Mouse (Mus musculus) cerebellum, adult (tissue): Measurements from ENCODE around the gene Ptpdc1.

ENCODE experiments used
- ATAC-seq: cut with Nextera tagmentation; 2 replicates; pipeline ENCODE4 v1.9.2; 2017; ENCODE audit warnings: mild to moderate bottlenecking, moderate library complexity, mixed read lengths; ENCODE audit not compliant: insufficient number of reproducible peaks, low FRiP score, low TSS enrichment

The Ptpdc1 gene

DNA sequence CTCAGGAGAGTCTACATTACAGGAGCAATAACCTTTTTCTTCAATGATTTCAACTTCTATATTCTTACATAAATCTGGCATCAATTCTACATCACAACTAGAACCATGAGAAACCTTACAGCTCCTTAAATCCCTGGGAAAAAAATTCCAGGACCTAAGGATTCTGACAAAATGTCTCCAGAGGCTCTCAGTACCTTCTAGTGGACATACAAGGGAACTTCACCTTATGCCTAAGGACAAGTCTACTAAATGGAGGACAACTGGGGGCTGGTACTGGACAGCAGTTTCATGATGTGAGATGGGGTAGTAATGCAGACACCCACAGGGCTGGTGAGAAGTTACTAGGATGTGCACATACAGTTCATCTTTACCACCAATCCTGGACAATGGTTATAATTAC, 34.7 kb downstream of the Ptpdc1 start:
- no peak for ATAC-seq

DNA sequence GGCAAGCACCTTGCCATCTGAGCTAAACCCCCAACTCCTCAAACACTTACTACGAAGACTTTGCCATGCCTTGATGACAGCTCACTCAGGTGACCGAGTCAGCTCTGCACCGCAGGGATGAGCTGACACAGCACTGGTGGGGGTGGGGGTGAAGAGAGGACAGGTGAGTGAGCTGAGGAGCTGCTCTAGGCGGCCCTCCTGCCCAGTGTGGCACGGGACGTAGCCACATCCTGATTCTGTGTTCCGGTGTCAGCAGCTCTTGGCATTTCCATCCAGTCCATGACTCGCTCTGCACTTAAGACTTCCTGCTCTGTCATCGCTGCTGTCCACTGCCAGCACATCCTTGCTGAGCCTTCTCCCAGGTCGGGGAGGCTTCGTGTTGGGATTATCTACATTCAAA, 38.1 kb downstream of the Ptpdc1 start:
- no peak for ATAC-seq

DNA sequence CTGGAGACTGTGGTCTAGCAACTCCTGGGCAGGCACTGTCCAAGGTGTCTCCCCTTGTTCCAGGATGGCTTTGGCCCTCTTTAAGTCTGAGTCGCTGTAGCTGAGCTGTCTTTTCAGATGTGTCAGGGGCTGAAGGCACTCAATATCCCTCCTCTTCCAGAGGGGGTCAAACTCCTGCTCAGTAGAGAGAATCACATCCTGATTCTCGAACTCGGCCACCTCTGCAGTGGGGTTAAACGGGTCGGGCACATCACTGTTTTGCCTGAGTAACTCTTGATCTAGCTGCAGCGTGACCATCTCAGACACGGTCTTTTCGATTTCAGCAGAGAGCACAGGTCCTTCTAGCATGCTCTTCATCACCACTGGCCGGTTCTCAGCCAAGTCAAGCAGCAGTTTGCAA, 39.0 kb downstream of the Ptpdc1 start:
- no peak for ATAC-seq

DNA sequence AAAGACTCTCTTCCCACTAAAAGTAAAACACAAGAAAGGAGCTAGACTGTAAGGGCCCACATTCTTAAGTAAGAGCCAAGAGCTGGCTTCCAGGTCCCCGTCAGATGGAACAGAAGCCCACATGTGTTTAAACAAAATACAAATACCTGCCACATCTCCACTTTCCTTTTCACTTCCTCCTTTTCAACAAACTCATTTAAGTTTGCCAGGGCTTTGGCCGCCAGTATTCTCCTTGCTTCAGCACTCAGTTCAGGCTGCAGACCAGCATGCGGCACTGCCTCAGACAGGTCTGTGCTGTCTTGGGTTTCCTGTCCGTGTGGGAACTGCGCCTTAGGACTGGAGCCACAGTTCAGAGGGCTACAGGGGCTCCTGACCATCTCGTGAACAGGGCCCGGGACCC, 39.7 kb downstream of the Ptpdc1 start:
- no peak for ATAC-seq

DNA sequence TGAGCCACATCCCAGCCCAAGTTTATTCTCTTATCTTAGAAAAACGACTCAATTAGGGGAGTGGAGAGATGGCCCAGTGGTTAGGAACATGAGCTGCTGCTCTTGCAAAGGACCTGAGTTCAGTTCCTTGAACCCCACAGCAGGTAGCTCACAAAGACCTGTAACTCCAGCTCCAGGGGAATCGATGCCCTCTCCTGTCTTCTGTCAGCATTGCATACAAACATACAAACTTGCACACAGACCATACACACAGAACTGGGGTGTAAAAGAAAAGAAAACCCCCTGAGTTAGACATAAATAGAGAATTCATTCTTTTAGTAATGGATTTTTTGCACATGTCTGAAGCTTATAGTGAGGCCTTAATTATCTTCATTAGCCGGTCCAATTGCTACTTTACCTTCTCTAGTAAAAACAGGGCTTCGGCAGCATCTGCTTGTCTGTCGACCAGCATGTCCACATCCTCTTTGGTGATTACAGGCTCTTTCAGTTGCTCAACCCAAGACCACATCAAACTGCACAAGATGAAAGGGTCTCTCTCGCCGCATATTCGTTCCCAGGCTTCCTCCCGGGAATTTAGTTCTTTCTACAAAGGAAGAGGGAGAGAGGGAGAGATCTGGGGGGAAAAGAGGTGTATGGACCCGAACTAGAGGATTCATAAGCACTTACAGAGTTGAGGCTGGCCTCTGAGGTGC, 42.6 kb downstream of the Ptpdc1 start:
- ATAC-seq = no peak

DNA sequence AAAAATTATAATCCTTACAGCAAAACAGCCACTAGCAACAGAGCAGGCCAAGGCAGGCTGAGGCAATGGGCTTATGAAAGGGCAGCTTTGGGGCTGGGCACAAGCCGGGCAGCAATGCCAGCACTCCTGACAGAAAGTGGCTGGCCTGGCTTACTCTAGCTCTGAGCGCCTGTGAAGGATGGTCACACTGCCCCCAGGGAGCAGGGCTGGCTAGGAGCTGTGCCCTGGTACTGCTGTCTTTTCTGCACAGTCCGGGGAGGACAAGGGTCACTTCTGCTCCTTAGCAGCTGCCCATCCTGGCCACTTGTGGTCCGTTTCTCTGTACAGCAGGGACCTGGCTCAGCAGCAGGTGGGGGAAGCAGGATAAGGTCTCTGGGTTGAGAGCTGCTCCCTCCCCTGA, 46.8 kb downstream of the Ptpdc1 start:
- ATAC-seq = no peak

DNA sequence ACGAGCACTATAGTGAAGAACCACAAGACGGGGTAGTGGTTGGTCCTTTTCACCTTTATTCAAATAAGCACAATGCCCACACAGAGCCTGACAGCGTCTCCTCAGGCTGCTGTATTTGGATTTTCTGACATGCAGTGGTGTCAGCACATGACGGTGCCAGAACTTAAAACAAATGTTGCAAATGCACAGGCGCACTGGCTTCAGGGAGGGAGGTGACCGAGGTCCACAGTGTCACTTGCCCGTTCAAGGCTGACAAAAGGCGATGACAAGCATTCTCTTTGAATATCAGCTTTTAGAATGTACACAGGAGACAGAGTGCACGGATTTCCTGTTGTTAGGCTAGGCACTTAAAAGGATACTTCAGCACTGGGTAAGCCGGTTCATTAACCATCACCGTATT, 47.6 kb downstream of the Ptpdc1 start:
- ATAC-seq = no peak

DNA sequence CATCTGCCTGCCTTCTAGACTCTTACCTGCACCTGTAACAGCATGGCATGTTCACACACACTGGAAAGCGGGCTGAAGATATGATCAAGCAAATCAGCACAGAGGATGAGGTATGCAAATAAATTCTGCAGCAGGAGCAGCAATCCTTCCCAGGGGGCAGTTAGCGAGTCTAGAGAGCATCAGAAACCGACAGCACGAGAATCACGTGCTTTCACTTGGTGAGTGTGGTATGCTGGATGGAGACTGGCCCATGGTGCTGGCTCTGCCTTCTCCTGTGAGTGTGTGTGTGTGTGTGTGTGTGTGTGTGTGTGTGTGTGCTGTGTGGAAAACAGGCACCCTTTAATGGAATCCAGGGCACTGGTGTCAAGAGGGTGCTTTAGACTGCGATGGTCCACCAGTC, 48.5 kb downstream of the Ptpdc1 start:
- ATAC-seq = no peak

DNA sequence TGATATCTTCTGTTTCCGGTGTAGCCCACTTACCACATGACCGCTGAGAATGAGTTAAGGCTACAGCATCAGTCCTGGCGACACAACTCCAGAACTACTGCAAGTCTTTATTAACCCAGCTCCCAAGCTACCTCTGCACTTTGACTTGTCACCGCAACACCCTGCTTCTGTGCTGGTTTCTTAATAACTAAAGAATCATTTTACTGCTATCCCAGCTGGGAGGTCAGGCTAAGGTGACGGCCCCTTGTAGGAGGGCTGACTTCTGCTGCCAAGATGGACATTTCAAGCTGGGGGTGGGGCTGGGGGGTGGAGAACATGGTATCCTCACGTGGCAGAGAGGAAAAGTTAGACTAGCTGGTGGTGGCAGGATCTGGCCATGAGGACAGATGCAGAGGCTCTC, 50.7 kb downstream of the Ptpdc1 start:
- no peak for ATAC-seq

DNA sequence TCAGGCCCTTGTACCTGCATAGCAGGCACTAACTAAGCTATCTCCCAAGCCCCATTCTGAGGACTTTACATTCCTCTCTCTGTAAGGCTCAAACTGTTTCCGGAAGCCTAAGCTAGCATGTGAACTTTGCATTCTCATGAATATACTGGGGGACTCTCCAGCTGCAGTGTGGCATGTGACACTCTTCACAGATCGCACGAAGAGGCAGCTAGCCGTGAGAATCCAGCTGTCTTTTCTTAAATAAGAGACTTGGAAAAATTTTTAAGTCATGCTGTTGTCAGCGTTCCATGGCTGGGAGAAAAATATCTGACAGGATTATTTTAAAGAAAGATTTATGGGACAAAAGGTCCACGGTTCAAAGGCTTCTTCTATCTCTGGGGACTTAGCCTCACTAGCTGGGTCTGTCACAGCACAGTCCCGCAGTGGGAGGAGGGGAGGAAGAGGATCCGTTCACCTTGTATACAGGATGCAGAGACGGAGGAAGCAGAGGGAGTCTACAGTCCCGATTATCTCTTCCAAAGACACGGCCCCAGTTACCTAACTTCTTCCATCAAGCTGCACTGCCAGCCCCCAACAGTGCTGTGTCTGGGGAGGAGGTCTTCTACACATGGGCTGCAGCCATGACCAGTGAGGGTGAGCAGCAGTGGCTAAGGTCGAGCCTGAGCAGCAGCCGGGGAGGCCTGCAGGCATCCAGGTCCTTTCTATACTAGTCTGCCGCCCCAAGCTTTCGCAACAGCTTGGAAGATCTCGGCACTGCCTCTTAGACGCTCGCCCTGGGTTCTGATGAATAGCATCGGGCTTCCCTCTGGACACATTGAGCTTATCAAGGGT, 51.7 kb downstream of the Ptpdc1 start:
- no peak for ATAC-seq

DNA sequence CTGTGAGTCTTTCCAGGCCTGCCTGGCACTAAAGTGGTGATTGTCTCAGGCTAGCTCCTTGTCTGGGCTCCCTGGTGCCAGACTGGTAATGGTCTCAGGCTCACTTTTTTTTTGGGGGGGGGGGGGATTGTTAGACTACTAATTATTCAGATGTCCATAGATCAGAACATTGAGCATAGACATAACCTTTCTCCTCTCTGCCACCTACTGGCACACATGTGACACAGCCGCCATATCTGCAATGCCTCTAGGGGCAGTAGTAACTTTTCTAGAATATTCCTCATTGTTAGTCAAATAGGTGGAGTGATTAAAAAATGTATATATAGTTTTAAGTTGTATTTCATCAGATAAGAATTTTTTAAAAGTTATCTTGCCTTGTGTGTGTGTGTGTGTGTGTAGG, 53.3 kb downstream of the Ptpdc1 start:
- 0 out of 2 replicates have a peak, but pooled peaks have one; percentile 46 for ATAC-seq

DNA sequence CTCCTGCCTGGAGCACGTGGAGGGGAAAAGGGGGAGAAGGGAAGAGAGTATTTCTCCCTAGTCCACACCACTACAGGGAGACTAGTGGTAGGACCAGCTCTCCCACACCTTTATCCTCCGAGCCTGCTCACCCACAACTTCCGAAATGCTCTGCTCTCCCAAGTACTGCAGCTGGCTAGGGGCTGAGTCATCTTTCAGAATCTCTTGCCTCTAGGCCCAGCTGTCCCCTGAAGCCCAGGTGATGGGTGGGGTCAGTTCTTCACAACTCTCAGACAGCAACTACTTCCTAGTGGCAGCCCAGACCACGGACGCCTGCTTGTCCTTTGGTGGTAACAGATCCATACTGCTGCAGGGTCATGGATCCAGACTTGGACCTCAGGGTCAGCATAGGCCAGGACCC, 54.2 kb downstream of the Ptpdc1 start:
- ATAC-seq = no peak

DNA sequence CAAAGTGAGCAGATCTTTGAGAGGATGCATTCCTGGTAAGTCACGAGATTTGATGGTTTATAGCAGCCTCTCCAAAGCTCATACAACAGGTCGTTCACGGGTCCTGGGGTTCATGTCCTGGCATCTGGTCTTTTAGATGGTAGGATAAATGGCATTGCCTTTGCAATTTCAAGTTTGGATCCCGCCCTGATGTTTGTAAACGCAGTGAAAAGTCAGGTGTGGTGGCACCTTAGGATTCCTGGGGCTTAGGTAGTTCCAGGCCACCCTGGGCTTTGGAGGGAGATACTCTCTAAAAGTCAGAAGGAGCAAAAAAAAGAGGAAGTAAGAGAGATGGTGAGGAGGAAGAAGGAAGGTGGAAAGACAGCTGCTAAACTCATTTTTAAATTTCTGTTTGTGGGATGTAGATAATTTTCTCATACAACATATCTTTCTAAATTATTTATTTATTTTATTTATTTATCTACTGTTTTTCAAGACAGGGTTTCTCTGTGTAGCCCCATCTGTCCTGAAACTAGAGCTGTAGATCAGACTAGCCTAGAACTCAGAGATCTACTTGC, 55.8 kb downstream of the Ptpdc1 start:
- ATAC-seq = no peak

DNA sequence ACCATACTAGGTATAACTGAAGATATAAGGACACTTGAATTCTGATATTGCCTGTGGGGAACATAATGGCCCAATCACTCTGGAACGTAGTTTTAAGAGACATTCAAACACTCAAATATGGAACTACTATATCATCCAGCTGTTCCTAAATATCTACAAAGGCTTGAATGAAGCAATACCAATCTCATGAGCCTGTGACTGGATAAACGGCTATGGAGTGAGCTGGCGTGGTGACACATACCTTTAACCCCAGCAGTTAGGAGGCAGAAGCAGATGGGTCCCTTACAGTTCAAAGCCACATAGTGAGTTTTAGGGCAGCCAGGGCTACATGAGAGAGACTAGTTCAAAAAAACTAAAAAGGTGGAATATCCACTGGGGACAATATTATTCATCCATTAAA, 57.8 kb downstream of the Ptpdc1 start:
- no peak for ATAC-seq

DNA sequence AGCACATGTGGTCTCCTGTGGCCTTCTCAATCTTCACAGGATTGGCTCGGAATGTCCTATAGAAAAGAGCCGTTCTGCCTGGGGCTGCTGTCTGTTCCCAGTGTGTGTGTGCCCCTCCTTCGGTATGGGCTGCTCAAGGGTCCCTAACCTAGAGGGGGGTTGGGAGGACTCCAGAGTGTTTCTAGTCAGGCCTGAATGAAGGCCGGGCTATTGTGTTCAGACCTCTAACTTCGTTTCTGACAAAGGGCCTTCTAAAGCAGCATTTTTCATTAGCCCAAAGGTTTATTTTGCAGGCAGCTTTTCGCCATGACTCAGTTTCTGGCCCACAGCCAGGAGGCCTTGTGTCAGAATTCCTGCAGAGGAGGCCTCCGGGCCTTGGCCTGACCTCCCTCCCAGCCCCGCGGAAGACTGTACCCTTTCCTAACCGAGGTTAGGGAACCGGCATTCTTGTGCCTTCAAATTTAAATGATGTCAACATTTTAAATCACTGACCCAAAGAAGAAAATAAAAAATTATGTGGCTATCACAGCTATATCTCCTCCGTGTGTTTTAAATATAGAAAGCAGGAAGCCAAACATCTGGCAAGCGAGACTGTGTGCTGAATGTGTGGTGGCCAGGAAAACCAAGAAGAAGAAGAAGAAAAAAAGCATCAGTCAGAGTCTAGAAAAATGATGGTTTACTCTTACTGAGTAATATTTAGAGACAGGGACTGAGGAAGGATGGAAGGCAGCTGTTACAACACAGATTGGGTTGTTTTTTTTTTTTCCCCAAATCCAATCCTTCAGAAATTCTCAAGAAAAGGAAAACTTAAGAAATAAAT, 59.1 kb downstream of the Ptpdc1 start:
- ATAC-seq = peak; percentile 73

DNA sequence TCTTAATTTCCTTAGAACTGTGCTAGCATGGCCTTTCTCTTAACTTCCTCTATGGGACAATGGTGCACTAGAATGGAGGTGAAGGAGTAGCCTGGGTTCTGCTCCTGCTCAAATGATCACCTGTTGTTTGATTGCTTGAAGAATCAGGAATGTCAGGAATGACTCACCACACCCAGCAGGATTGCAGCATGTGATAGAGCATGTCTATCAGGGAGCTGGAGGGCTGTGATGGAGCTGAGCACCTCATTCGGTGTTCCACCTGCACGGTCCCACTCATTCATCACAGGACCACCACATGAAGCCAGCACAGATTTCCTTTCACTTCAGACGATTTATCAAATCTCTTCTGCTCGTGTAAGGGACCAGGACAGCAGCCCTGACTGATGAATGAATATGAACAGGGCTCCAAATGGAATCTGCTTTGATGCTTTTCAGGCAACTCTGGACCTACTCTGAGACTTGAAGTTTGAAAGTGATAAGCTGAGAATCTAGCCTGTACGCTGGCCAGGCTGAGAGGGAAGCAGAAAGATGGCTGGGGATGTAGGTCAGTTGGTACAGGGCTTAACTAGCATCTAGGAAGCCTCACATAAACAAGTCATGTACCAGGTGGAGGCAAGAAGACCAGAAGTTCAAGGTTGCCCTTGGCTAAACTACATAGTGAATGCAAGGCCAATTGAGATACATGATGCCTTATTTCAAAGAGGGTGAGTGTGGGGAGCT, 60.4 kb downstream of the Ptpdc1 start:
- ATAC-seq = no peak

DNA sequence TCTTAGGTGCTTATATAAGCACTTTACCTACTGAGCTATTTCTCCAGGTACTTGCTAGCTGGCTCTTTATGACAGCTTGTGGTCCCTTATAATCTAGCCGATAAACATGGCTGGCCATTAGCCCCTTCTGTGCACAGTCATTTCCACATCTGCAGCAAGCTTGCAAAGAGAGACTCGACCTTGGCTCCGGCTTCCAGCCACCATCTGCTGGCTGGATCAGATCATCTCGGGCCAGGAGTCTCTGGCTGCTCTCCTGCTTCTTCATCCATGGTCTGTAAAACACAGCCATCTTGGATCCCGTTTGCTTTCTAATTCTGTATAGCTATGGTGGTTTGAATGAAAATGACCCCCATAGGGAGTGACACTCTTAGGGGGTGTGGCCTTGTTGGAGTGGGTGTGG, 63.1 kb downstream of the Ptpdc1 start:
- ATAC-seq = no peak

DNA sequence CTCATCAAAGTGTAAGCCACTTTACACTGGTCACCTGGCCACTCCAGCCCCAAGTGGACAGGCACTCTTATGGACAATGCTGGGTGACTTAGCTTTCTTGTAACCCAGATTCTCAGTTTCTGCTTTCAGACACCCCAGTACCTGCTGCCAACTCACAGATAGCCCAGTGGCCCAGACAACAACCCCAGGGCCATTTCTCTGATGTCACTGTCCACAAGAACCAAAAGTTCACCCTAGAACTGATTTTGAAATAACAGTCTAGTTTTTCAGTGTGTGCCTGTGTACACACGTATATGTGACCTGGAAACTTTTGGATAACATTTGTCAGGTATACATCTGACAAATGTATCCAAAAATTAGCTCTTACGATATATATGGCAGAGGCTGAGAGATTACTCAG, 64.0 kb downstream of the Ptpdc1 start:
- ATAC-seq = no peak

DNA sequence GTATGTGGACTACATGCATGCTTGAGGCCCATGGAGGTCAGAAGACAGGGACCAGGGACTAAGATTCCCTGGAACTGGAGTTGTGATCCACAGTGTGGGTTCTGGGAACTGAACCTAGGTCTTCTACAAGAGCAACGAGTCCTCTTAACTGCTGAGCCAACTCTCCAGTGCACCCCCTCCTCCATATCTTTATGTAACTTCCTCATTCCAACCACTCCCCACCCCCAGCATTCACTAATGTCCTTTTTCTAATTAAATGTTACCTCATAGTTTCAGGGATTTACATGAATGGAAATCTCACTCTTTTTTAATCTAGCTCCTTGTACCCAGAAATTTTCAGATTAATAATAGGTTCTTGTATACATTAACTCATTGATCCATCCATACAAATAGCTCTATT, 69.5 kb downstream of the Ptpdc1 start:
- no peak for ATAC-seq

DNA sequence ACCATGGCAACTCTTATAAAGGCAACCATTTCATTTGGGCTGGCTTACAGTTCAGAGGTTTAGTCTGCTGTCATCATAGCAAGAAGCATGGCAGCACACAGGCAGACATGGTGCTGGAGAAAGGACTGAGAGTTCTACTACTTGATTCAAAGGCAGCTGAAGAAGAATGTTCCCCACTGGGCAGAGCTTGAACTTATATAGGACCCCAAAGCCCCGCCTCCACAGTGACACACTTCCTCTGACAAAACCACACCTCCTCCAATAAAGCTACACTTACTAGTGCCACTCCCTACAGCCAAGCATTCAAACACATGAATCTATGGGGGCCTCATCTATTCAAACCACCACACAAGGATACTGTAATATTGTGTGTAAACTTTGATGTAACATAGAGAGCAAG, 70.9 kb downstream of the Ptpdc1 start:
- no peak for ATAC-seq
